In genomic region chr2:5762031-5762430, GRCm38 (mm10) we compare ENCODE assay signal across 24 mouse cellular contexts. TPM values are rescaled to one million over a fixed set of nuclear protein-coding genes. Genes with fewer than 3 reads are reported as not detected.
DNase-seq lines count a peak whose midpoint lies in the region; ATAC-seq and TF ChIP-seq lines count a peak whose summit lies in the region.
"Had no signal": no experiment of that assay in that cellular context is flagged by ENCODE, and none has a peak within 500 bp of the region (broad histone marks: within the 10 kb centered on the region; RNA-seq: fewer than 3 reads in every experiment).

No protein-coding gene starts in this region.

- ATAC-seq in forebrain, postnatal 0 days: no peak
- no peak for ATAC-seq in forebrain, embryonic 11.5 days (replicated peaks; ENCODE audit: low FRiP score)
- no peak for ATAC-seq in liver, embryonic 11.5 days (replicated peaks; ENCODE audit: low FRiP score)
- ATAC-seq: activated CD4-positive, CD25-positive, alpha-beta regulatory T cell, adult 4 months; CD4-positive, CD25-positive, alpha-beta regulatory T cell, adult 4 months; forebrain, embryonic 15.5 days; intestine, embryonic 15.5 days had no signal

- no peaks in the 10 kb centered on the region for H3K79me2 ChIP-seq in MEL (ENCODE audit: control insufficient read depth, insufficient read depth, low read length, poor library complexity)

- no peaks in the 10 kb centered on the region for H3K9me3 ChIP-seq in forebrain, postnatal 0 days (ENCODE audit: low read length)
- no peaks in the 10 kb centered on the region for H3K9me3 ChIP-seq in forebrain, embryonic 11.5 days (ENCODE audit: control insufficient read depth, low read length)
- no peaks in the 10 kb centered on the region for H3K9me3 ChIP-seq in liver, embryonic 11.5 days (ENCODE audit: control insufficient read depth, low read length)
- H3K9me3 ChIP-seq in MEL (replicated peaks; ENCODE audit: insufficient read depth, low read length): no peaks in the 10 kb centered on the region
- H3K9me3 ChIP-seq: embryonic facial prominence, embryonic 10.5 days; forebrain, embryonic 15.5 days; heart, embryonic 15.5 days; intestine, embryonic 15.5 days had no signal

- no peak overlapping the region for H3K4me3 ChIP-seq in forebrain, postnatal 0 days (ENCODE audit: low read depth, low read length)
- no peak overlapping the region for H3K4me3 ChIP-seq in forebrain, embryonic 11.5 days (ENCODE audit: low read depth, low read length)
- H3K4me3 ChIP-seq in liver, embryonic 11.5 days (ENCODE audit: low read depth, low read length): no peak overlapping the region
- H3K4me3 ChIP-seq in MEL (ENCODE audit: control insufficient read depth in 1 of 2, insufficient read depth in 1 of 2, low read depth in 2 of 2, low read length in 2 of 2): no peak overlapping the region
- H3K4me3 ChIP-seq in kidney, adult 2 months (ENCODE audit: insufficient read depth, low read depth, low read length): no peak overlapping the region
- H3K4me3 ChIP-seq: embryonic facial prominence, embryonic 10.5 days; erythroblast, embryonic 14.5 days; forebrain, embryonic 10.5 days; forebrain, embryonic 15.5 days; heart, embryonic 15.5 days; intestine, embryonic 15.5 days had no signal

- H3K27ac ChIP-seq in forebrain, postnatal 0 days (ENCODE audit: low read depth, low read length): no peak overlapping the region
- H3K27ac ChIP-seq in forebrain, embryonic 11.5 days (ENCODE audit: low read depth, low read length): no peak overlapping the region
- H3K27ac ChIP-seq in liver, embryonic 11.5 days (ENCODE audit: low read depth, low read length): no peak overlapping the region
- no peak overlapping the region for H3K27ac ChIP-seq in MEL (ENCODE audit: control insufficient read depth, low read depth, low read length)
- H3K27ac ChIP-seq in kidney, adult 2 months (ENCODE audit: insufficient read depth, low read depth, low read length): no peak overlapping the region
- H3K27ac ChIP-seq: embryonic facial prominence, embryonic 10.5 days; forebrain, embryonic 10.5 days; forebrain, embryonic 15.5 days; heart, embryonic 15.5 days; hindbrain, embryonic 14.5 days; intestine, embryonic 15.5 days had no signal

- no peak for DNase-seq in forebrain, postnatal 0 days
- no peak for DNase-seq in forebrain, embryonic 11.5 days (ENCODE audit: low spot score)
- peak; percentile 6 for DNase-seq in liver, embryonic 11.5 days (ENCODE audit: low spot score)
- no peak for DNase-seq in liver
- DNase-seq in MEL (ENCODE audit: low read depth, low spot score): peak; percentile 16
- DNase-seq in brain, embryonic 14.5 days (ENCODE audit: low read depth): no peak
- DNase-seq in kidney, adult 2 months: no peak
- no peak for DNase-seq in layer of hippocampus, adult 9-11 months
- DNase-seq: adrenal gland, postnatal 14 days; B cell, adult 2 months; cerebellum, adult 2 months; cerebellum, postnatal 10 days; gastrocnemius, postnatal 14 days; heart, postnatal 14 days had no signal

- 97% methylated on average over 3 of the region's 3 CpGs for WGBS in forebrain, postnatal 0 days
- 87% methylated on average over 3 of the region's 3 CpGs for WGBS in forebrain, embryonic 11.5 days
- WGBS in liver, embryonic 11.5 days: 81% methylated on average over 3 of the region's 3 CpGs
- 96% methylated on average over 3 of the region's 3 CpGs for WGBS in kidney, adult 2 months

- no peak for TF ChIP-seq RAD21 in MEL (IDR thresholded peaks at IDR 0.05; ENCODE audit: low read depth, low read length)

- no peak for TF ChIP-seq POLR2A in MEL (IDR thresholded peaks at IDR 0.05; ENCODE audit: control insufficient read depth in 1 of 2, insufficient read depth in 1 of 2, low read depth in 1 of 2, low read length in 2 of 2, poor library complexity in 1 of 2)
- TF ChIP-seq POLR2A in brain, embryonic 14.5 days (IDR thresholded peaks at IDR 0.05; ENCODE audit: borderline replicate concordance, extremely low read depth, insufficient read depth, insufficient read length, poor library complexity, severe bottlenecking): no peak
- no peak for TF ChIP-seq POLR2A in kidney, adult 2 months (IDR thresholded peaks at IDR 0.05; ENCODE audit: low read depth, low read length)

- no peaks in the 10 kb centered on the region for H3K36me3 ChIP-seq in forebrain, postnatal 0 days (ENCODE audit: insufficient read depth)
- H3K36me3 ChIP-seq in forebrain, embryonic 11.5 days (ENCODE audit: control insufficient read depth, insufficient read depth, low read length): no peaks in the 10 kb centered on the region
- H3K36me3 ChIP-seq in liver, embryonic 11.5 days (ENCODE audit: control insufficient read depth, insufficient read depth, low read length): no peaks in the 10 kb centered on the region
- no peaks in the 10 kb centered on the region for H3K36me3 ChIP-seq in MEL (ENCODE audit: control insufficient read depth in 1 of 2, insufficient read depth in 2 of 2, low read length in 2 of 2)
- H3K36me3 ChIP-seq in kidney, adult 2 months (ENCODE audit: control insufficient read depth, insufficient read depth, low read length): no peaks in the 10 kb centered on the region
- H3K36me3 ChIP-seq: embryonic facial prominence, embryonic 10.5 days; forebrain, embryonic 10.5 days; forebrain, embryonic 15.5 days; heart, embryonic 15.5 days; intestine, embryonic 15.5 days had no signal

- peak; percentile 15; the same call in 1 of the 2 replicates for TF ChIP-seq CTCF in forebrain, postnatal 0 days (IDR thresholded peaks at IDR 0.05; ENCODE audit: low read depth)
- TF ChIP-seq CTCF in MEL (IDR thresholded peaks at IDR 0.05 in 2 of 3, conservative IDR thresholded peaks at IDR 0.05 in 1 of 3; ENCODE audit: control insufficient read depth in 1 of 3, insufficient read depth in 1 of 3, low read depth in 2 of 3, low read length in 3 of 3, poor library complexity in 1 of 3, severe bottlenecking in 1 of 3): peak in 1 of 3 experiments; percentile 15; a peak in 2 of 6 replicates
- peak; percentile 6; the same call in 1 of the 2 replicates for TF ChIP-seq CTCF in brain, embryonic 14.5 days (IDR thresholded peaks at IDR 0.05; ENCODE audit: borderline replicate concordance, extremely low read depth, insufficient read depth, insufficient read length)
- TF ChIP-seq CTCF in kidney, adult 2 months (conservative IDR thresholded peaks at IDR 0.05; ENCODE audit: insufficient read depth, insufficient read length, low read depth, low read length): no peak

- no peak overlapping the region for H3K4me2 ChIP-seq in forebrain, postnatal 0 days (ENCODE audit: low read depth)
- no peak overlapping the region for H3K4me2 ChIP-seq in forebrain, embryonic 11.5 days (ENCODE audit: low read depth, low read length, severe bottlenecking)
- H3K4me2 ChIP-seq in liver, embryonic 11.5 days: no peak overlapping the region
- H3K4me2 ChIP-seq: forebrain, embryonic 15.5 days; heart, embryonic 11.5 days; heart, embryonic 15.5 days; hindbrain, embryonic 14.5 days; intestine, embryonic 15.5 days had no signal

- no peak for TF ChIP-seq EP300 in MEL (IDR thresholded peaks at IDR 0.05; ENCODE audit: low read depth in 1 of 2, low read length in 2 of 2)

- H3K9ac ChIP-seq in forebrain, postnatal 0 days: no peak overlapping the region
- H3K9ac ChIP-seq in forebrain, embryonic 11.5 days (ENCODE audit: low read length): no peak overlapping the region
- H3K9ac ChIP-seq in liver, embryonic 11.5 days (ENCODE audit: low read depth, low read length): no peak overlapping the region
- no peak overlapping the region for H3K9ac ChIP-seq in MEL (ENCODE audit: control insufficient read depth, low read depth, low read length, poor library complexity, severe bottlenecking)
- H3K9ac ChIP-seq: forebrain, embryonic 15.5 days; heart, embryonic 15.5 days; hindbrain, embryonic 14.5 days; intestine, embryonic 15.5 days had no signal

- no peaks in the 10 kb centered on the region for H3K4me1 ChIP-seq in forebrain, postnatal 0 days (ENCODE audit: insufficient read depth)
- no peaks in the 10 kb centered on the region for H3K4me1 ChIP-seq in forebrain, embryonic 11.5 days (replicated peaks; ENCODE audit: control insufficient read depth, insufficient read depth, low read length)
- H3K4me1 ChIP-seq in liver, embryonic 11.5 days (replicated peaks; ENCODE audit: control insufficient read depth, insufficient read depth, low read length): no peaks in the 10 kb centered on the region
- no peaks in the 10 kb centered on the region for H3K4me1 ChIP-seq in MEL (ENCODE audit: control insufficient read depth in 1 of 2, insufficient read depth in 2 of 2, low read length in 2 of 2)
- no peaks in the 10 kb centered on the region for H3K4me1 ChIP-seq in kidney, adult 2 months (ENCODE audit: control insufficient read depth, insufficient read depth, low read length)
- H3K4me1 ChIP-seq: embryonic facial prominence, embryonic 10.5 days; forebrain, embryonic 10.5 days; forebrain, embryonic 15.5 days; heart, embryonic 15.5 days; intestine, embryonic 15.5 days had no signal

- H3K27me3 ChIP-seq in forebrain, postnatal 0 days (ENCODE audit: insufficient read depth, low read length): no peaks in the 10 kb centered on the region
- H3K27me3 ChIP-seq in forebrain, embryonic 11.5 days (ENCODE audit: control insufficient read depth, insufficient read depth, low read length): no peaks in the 10 kb centered on the region
- no peaks in the 10 kb centered on the region for H3K27me3 ChIP-seq in liver, embryonic 11.5 days (replicated peaks; ENCODE audit: control insufficient read depth, insufficient read depth, low read length)
- H3K27me3 ChIP-seq in MEL (ENCODE audit: control insufficient read depth in 1 of 2, insufficient read depth in 2 of 2, low read length in 2 of 2): peaks cover 0 to 2% of the 10 kb centered on the region in 2 experiments; a peak in 2 of 4 replicates
- H3K27me3 ChIP-seq in kidney, adult 2 months (replicated peaks; ENCODE audit: control insufficient read depth, insufficient read depth, low read length): no peaks in the 10 kb centered on the region
- H3K27me3 ChIP-seq: forebrain, embryonic 15.5 days; heart, embryonic 15.5 days; intestine, embryonic 15.5 days had no signal

TF ChIP-seq in MEL, 35 proteins besides CTCF, POLR2A, EP300 and RAD21 (continues in another document):
- TF ChIP-seq RCOR1 (IDR thresholded peaks at IDR 0.05; ENCODE audit: low read depth, low read length) (no peak), MYC (IDR thresholded peaks at IDR 0.05; ENCODE audit: low read depth, low read length) (no peak), CHD1 (IDR thresholded peaks at IDR 0.05; ENCODE audit: low read depth, low read length) (no peak), JUND (IDR thresholded peaks at IDR 0.05; ENCODE audit: low read depth, low read length) (no peak), ETS1 (IDR thresholded peaks at IDR 0.05; ENCODE audit: low read depth, low read length) (no peak)

RNA-seq across cellular contexts. Expression of gene Camk1d, which starts 47.7 kb away (rescaled TPM):
- total RNA-seq in forebrain, postnatal 0 days (2014; rRNA removed): 22.5 and 29.0 TPM in 2 replicates
- polyA plus RNA-seq in forebrain, postnatal 0 days (2015; fragmentation: Nextera tagmentation; extraction: Ambion mirVana): 7.4 and 10.5 TPM in 2 replicates
- polyA plus RNA-seq in forebrain, embryonic 11.5 days (2014; fragmentation: Nextera tagmentation; extraction: Ambion mirVana): 2.1 and 2.2 TPM in 2 replicates
- 1.0 and 1.4 TPM in 2 replicates for polyA plus RNA-seq in liver, embryonic 11.5 days (2014; fragmentation: Nextera tagmentation; extraction: Ambion mirVana)
- total RNA-seq in MEL (2012; rRNA removed): 2.9 and 3.7 TPM in 2 replicates
- 1 to 10 TPM in 1 of 2 experiments, not detected in 1; 4.4 TPM for polyA plus RNA-seq in MEL (2012; ENCODE audit: insufficient read depth in 1 of 2, insufficient read length in 2 of 2, low read depth in 1 of 2, low replicate concordance in 2 of 2, missing spikeins in 1 of 2)
- 5.2 and 7.3 TPM in 2 replicates for polyA plus RNA-seq in brain, embryonic 14.5 days (2012; rRNA removed)
- polyA plus RNA-seq in kidney, adult 2 months (2012; rRNA removed): 0.80 and 1.0 TPM in 2 replicates

Comparison
In these comparisons a context has a peak if more than half of its experiments do, and no peak if none do; other contexts are left out.
1. DNase-seq: peak in liver, embryonic 11.5 days (single experiment) and MEL (single experiment); none in forebrain, postnatal 0 days (single experiment), forebrain, embryonic 11.5 days (single experiment), liver (single experiment), brain, embryonic 14.5 days (single experiment), kidney, adult 2 months (single experiment) and layer of hippocampus, adult 9-11 months (single experiment).